Mouse (Mus musculus): ENCODE results near the gene Pacsin1.

DNA sequence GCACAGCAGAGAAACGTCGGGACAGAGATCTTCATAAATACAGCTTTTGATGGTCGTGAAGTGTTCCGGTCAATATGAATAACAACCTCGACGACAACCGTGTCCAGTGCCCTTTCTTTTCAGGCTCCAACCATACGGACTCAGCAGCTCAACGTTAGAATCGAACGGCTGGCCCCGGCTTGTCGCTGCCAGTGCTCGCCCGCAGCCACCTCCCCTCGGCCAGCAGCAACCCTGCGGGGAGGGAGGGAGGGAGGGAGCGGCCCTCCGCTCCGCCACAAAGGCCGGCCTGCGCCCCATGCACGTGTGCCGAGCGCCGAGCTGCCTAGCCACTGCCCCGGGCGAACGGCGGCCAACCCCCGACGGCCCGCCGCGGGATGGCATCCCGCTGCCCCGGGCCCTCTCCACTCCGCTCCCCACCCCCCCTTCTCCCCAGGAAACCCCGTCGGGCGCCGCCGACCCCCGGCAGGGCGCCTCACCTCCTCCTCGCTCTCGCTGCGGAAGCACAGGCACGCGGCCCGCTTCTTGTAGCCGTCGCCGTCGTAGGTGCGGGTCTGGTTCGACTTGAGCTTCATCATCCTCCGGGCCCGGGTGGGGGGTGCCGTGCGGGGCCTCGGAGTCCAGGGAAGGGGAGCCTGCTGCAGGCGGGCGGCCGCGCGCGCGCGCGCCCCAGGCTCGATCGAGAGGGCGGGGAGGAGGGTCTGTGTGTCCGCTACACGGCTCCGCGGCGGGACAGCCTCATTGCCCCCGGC, 32.5 kb upstream of the Pacsin1 start:
- TF ChIP-seq CTCF (IDR thresholded peaks at IDR 0.05; ENCODE audit: control insufficient read depth, insufficient read depth, low read length) = no peak
- peak; percentile 60; the same call in 1 of the 2 replicates for TF ChIP-seq POLR2A (IDR thresholded peaks at IDR 0.05; ENCODE audit: borderline replicate concordance, control insufficient read depth, low read depth, low read length)

Data from bone marrow, adult 2 months (tissue).